Mouse (Mus musculus): ENCODE results near the gene Pde1b.

DNA sequence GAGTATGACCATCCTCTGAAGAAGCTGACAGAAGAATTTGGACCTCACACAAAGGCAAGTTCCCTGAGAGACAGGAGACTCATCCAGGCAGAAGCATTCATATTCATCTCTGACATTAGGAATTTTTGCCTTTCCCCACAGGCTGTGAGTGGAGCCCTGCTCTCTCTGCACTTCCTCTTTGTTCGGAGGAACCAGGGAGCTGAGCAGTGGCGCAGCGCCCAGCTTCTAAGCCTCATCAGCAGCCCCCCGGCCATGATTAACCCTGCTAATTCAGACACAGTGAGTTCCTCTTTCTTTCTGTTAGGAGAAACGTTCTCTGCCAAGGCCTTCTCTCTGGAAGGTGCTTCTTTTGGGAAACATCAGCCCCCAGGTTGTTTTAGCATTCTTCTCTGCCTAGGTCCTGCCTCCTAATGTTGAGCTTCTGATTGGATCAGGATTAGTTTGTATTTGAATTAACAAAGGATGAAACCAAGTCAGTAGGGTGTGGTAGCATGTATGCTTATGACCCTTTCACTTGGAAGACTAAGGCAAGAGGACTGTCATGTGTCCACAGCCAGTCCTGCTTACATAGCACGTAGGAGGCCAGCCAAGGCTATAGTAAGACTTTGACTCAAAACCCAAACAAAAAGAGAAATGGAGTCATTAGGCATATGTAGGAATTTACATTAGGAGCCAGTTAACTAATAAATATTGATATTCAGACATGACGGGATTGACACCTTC is 40.1 kb upstream of the Pde1b start:
- TF ChIP-seq CTCF (IDR thresholded peaks at IDR 0.05; ENCODE audit: low read depth) (no peak), EP300 (IDR thresholded peaks at IDR 0.05; ENCODE audit: low read depth) (no peak)
